Mouse (Mus musculus): Measurements from ENCODE around the gene Itk. TPM values are rescaled to one million over a fixed set of nuclear protein-coding genes. Genes with fewer than 3 reads are reported as not detected.

The Itk gene
- polyA plus RNA-seq, 1 experiment from 2014 or later: 0.05 TPM

DNA sequence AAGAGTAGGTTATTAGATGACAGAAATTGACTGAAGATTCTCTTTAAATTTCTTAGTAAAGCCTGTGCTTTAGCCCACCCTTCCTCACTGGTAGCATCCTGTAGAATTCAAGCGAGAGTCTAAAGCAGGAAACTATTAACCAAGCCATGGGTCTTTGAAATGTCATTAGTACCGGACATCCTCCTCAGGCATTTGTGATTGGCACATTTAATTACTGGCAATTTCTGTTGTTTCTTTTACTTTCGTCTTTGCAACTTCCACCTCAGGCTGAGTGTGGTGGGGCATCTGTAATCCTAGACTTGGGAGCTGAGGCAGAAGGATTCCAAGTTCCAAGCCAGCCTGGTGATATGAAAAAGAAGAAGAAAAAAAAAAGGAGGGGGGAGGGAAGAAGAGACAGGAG, 23.0 kb downstream of the Itk start:
- no peaks in the 10 kb centered on the region for H3K36me3 ChIP-seq (replicated peaks)
- WGBS: 40% methylated on average over 3 of the region's 3 CpGs
- H3K4me3 ChIP-seq: no peak overlapping the region
- H3K9me3 ChIP-seq: no peaks in the 10 kb centered on the region
- H3K4me1 ChIP-seq: peaks cover 11% of the 10 kb centered on the region
- no peak overlapping the region for H3K27ac ChIP-seq (replicated peaks)
- DNase-seq (ENCODE audit: low spot score): no peak
- H3K27me3 ChIP-seq (replicated peaks; ENCODE audit: low read depth, poor library complexity, severe bottlenecking): no peaks in the 10 kb centered on the region

DNA sequence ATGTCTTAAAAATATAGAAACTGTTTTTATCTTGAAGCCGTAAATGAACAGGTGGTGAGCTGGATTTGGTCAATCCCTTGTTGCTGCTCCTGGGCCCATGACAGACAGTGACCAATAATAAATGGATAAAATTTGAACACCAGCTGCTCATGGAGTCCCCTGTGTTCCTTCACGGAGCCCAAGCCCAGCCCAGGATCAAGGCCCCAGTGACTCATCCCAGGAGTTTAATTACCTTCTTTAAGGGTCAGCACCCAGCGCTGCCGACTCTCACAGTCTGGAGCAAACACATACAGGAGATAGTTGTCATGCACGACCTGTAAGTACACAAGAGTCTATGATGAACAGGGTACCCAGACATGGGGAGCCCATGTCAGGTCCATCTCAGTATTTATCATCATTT, 23.6 kb downstream of the Itk start:
- Histone ChIP-seq H3K4me3 (no peak overlapping the region), H3K27me3 (replicated peaks; ENCODE audit: low read depth, poor library complexity, severe bottlenecking) (no peaks in the 10 kb centered on the region), H3K9me3 (no peaks in the 10 kb centered on the region), H3K36me3 (replicated peaks) (no peaks in the 10 kb centered on the region), H3K27ac (replicated peaks) (no peak overlapping the region), H3K4me1 (peaks cover 17% of the 10 kb centered on the region)
- WGBS: 83% methylated on average over 5 of the region's 5 CpGs
- DNase-seq (ENCODE audit: low spot score): no peak

GRCm38 (mm10) chr11:46363864-46364263, 25.5 kb downstream of the Itk start:
- peaks cover 18% of the 10 kb centered on the region for H3K4me1 ChIP-seq
- no peak for DNase-seq (ENCODE audit: low spot score)
- no peaks in the 10 kb centered on the region for H3K36me3 ChIP-seq (replicated peaks)
- H3K27ac ChIP-seq (replicated peaks): no peak overlapping the region
- WGBS: 94% methylated on average over 9 of the region's 9 CpGs
- no peaks in the 10 kb centered on the region for H3K27me3 ChIP-seq (replicated peaks; ENCODE audit: low read depth, poor library complexity, severe bottlenecking)
- H3K4me3 ChIP-seq: no peak overlapping the region
- no peaks in the 10 kb centered on the region for H3K9me3 ChIP-seq

DNA sequence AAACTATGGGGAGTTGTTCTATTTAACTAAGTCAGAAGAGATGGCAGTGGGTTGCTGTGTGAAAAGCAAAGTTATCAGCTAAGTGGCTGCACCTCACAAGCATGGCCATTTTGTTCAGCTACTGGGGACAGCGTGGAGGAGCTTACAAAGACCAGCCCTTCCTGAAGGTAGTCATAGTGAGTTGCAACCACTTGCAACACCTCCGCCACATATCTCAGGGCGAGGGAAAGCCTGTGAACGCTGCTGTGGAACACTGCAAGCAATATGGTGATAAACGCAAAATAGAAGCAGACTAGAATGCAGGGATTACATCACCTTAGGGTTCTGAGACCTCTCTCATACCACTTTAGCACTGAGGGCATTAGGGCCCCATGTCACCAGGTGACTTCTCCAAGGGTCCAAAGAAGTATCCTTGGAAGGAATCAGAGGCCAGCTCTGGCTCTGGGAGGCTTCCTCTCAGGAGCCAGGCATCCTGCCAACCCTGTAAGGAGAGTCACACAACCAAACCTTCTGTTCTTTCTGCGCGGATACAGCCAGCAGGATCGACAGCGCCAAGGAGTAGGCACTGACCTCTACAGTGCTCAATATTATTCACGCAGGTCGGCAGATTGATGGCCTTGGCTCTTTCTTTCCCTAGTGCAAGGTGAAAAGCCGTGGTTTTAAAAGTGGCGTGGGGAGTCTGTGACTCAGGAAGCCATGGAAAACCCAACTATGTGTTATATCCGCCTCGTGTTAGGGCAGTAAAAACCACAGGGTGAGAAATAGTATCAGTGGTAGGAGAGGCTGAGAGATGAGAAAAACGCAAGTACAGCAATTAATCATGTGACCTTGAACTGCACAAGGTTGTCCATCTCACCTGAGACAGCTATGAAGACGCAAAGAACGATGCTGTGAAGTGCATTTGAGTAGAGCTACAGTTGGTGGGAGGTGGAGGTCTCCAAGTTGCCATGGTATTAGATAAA, 27.0 kb downstream of the Itk start:
- no peak for DNase-seq (ENCODE audit: low spot score)
- Histone ChIP-seq H3K36me3 (replicated peaks) (no peaks in the 10 kb centered on the region), H3K27me3 (replicated peaks; ENCODE audit: low read depth, poor library complexity, severe bottlenecking) (no peaks in the 10 kb centered on the region), H3K27ac (replicated peaks) (no peak overlapping the region), H3K4me1 (peaks cover 18% of the 10 kb centered on the region), H3K4me3 (no peak overlapping the region), H3K9me3 (no peaks in the 10 kb centered on the region)
- 89% methylated on average over 18 of the region's 18 CpGs for WGBS

GRCm38 (mm10) chr11:46360991-46361665, 28.2 kb downstream of the Itk start:
- Histone ChIP-seq H3K4me3 (no peak overlapping the region), H3K27me3 (replicated peaks; ENCODE audit: low read depth, poor library complexity, severe bottlenecking) (no peaks in the 10 kb centered on the region), H3K27ac (replicated peaks) (peak overlapping the region; percentile 35; the same call in 1 of the 2 replicates), H3K36me3 (replicated peaks) (no peaks in the 10 kb centered on the region), H3K4me1 (peaks cover 15% of the 10 kb centered on the region), H3K9me3 (no peaks in the 10 kb centered on the region)
- 63% methylated on average over 2 of the region's 2 CpGs for WGBS
- peak; percentile 67 for DNase-seq (ENCODE audit: low spot score)

DNA sequence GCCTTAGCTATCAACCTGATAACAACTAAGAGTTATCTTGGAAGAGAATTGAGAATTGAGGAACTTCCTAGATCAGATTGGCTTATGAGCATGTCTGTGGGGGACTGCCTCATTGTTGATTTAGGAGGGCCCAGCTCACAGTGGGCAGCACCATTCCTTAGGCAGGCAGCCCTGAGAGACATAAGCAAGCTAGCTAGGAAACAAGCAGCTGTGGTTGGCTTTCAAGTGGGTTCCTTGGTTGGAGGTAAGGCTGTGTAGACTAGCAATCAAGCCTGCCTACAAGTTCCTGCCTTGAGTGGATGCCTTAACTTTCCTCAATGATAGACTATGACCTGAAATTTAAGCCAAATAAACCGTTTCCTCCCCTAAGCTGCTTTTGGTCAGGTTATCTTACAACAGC, 30.9 kb downstream of the Itk start:
- H3K36me3 ChIP-seq (replicated peaks): no peaks in the 10 kb centered on the region
- 70% methylated on average over 1 of the region's 1 CpGs for WGBS
- no peak overlapping the region for H3K4me3 ChIP-seq
- peaks cover 15% of the 10 kb centered on the region for H3K4me1 ChIP-seq
- no peaks in the 10 kb centered on the region for H3K9me3 ChIP-seq
- DNase-seq (ENCODE audit: low spot score): no peak
- no peaks in the 10 kb centered on the region for H3K27me3 ChIP-seq (replicated peaks; ENCODE audit: low read depth, poor library complexity, severe bottlenecking)
- no peak overlapping the region for H3K27ac ChIP-seq (replicated peaks)

DNA sequence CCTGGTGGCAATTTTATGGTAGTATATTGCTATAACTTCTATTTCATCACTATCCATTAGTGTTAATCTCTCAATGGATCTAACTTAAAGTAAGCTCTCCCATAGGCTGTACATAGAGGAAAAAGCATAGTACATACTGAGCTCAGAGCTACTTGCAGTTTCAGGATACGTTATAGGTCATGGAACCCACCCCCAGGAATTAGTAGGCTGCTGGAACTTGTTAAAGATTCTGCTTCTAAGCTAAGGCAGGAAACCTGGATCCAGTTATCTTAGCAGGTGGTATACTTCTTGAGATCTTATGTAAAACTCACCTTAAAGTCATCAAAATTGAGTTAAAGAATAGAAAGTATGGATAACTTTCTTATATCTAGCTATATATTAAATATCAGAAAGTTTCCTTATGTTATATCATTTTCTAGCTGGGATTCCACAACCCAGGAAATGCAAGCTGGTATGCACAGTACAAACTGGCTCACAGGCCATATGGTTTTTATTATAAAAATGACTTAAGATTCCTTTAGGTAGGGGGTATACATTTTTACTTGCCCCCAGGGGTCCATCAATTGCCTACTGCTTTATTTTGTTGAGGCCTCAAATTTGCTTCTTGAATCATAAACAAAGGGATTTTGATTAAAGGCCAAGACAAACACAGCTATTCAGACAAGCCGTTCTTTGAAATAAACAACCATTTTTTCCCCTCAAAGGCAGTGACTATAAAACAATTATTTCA, 39.5 kb downstream of the Itk start:
- Histone ChIP-seq H3K4me1 (peaks cover 35% of the 10 kb centered on the region), H3K27ac (replicated peaks) (0 out of 2 replicates have a peak overlapping the region, but pooled peaks have one; percentile 24), H3K4me3 (no peak overlapping the region), H3K36me3 (replicated peaks) (no peaks in the 10 kb centered on the region), H3K27me3 (replicated peaks; ENCODE audit: low read depth, poor library complexity, severe bottlenecking) (no peaks in the 10 kb centered on the region), H3K9me3 (no peaks in the 10 kb centered on the region)
- no peak for DNase-seq (ENCODE audit: low spot score)
- WGBS: 37% methylated on average over 2 of the region's 2 CpGs

GRCm38 (mm10) chr11:46348416-46348815, 40.9 kb downstream of the Itk start:
- Histone ChIP-seq H3K36me3 (replicated peaks) (no peaks in the 10 kb centered on the region), H3K27me3 (replicated peaks; ENCODE audit: low read depth, poor library complexity, severe bottlenecking) (no peaks in the 10 kb centered on the region), H3K4me1 (peaks cover 46% of the 10 kb centered on the region), H3K9me3 (no peaks in the 10 kb centered on the region), H3K4me3 (no peak overlapping the region), H3K27ac (replicated peaks) (no peak overlapping the region)
- 89% methylated on average over 3 of the region's 3 CpGs for WGBS
- no peak for DNase-seq (ENCODE audit: low spot score)

DNA sequence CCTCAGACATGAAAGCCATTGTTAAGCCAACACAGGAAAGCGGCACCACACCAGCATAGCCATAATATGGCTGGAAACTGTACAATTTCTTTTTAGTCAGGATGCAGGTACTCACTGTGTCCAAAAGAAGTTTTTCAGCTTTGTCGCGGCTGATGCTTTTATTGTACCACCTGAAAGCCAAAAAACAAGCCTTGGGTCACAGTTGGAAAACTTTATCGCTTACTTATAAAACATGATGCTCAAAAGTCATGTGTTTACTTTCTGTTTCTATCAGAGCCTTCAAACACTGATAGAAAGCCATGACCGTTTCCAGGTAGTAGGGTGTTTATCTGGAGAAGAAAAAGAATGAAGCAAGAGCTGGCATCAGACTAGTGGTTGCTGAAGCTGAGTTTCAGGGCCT, 41.6 kb downstream of the Itk start:
- no peaks in the 10 kb centered on the region for H3K27me3 ChIP-seq (replicated peaks; ENCODE audit: low read depth, poor library complexity, severe bottlenecking)
- no peak for DNase-seq (ENCODE audit: low spot score)
- H3K9me3 ChIP-seq: no peaks in the 10 kb centered on the region
- 90% methylated on average over 5 of the region's 5 CpGs for WGBS
- H3K4me1 ChIP-seq: peaks cover 48% of the 10 kb centered on the region
- peak overlapping the region; percentile 65; the same call in 1 of the 2 replicates for H3K27ac ChIP-seq (replicated peaks)
- no peak overlapping the region for H3K4me3 ChIP-seq
- H3K36me3 ChIP-seq (replicated peaks): no peaks in the 10 kb centered on the region

DNA sequence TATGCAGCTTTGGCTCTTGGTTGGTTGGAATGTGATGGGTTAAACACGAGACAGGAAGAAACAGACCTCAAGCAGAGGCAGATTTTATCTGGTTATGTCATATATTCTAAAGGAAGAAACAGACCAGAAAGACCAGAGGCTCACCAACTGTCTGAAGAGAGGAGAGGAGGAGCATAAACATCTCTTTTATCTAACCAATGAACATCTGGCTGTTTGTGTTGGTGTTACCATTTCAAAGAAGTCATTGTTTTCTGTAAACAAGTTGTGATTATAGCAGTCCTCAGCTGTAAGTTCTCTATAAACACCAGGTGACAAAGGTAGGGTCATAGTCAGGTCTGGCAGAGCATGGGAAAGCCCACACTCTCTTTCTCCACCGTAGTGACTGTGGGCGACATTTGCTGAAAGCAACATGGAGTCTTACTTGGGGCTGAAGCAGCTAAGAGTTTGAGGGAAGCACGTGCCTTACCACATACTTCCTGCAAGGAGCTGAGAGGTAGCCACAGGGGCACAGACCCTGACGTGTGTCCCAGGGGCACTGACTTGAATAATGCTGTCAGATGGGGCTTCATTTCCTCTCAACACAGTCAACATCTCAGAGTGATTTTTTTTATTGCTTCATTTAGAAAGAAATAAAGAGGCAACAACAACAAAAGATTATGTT, 45.3 kb downstream of the Itk start:
- Histone ChIP-seq H3K27me3 (replicated peaks; ENCODE audit: low read depth, poor library complexity, severe bottlenecking) (no peaks in the 10 kb centered on the region), H3K27ac (replicated peaks) (no peak overlapping the region), H3K36me3 (replicated peaks) (no peaks in the 10 kb centered on the region), H3K4me3 (no peak overlapping the region), H3K4me1 (peaks cover 39% of the 10 kb centered on the region), H3K9me3 (no peaks in the 10 kb centered on the region)
- 47% methylated on average over 5 of the region's 5 CpGs for WGBS
- no peak for DNase-seq (ENCODE audit: low spot score)

GRCm38 (mm10) chr11:46341960-46342359, 47.4 kb downstream of the Itk start:
- DNase-seq (ENCODE audit: low spot score): no peak
- Histone ChIP-seq H3K9me3 (no peaks in the 10 kb centered on the region), H3K4me3 (no peak overlapping the region), H3K4me1 (peaks cover 23% of the 10 kb centered on the region), H3K36me3 (replicated peaks) (no peaks in the 10 kb centered on the region), H3K27me3 (replicated peaks; ENCODE audit: low read depth, poor library complexity, severe bottlenecking) (no peaks in the 10 kb centered on the region), H3K27ac (replicated peaks) (no peak overlapping the region)
- 92% methylated on average over 4 of the region's 4 CpGs for WGBS

DNA sequence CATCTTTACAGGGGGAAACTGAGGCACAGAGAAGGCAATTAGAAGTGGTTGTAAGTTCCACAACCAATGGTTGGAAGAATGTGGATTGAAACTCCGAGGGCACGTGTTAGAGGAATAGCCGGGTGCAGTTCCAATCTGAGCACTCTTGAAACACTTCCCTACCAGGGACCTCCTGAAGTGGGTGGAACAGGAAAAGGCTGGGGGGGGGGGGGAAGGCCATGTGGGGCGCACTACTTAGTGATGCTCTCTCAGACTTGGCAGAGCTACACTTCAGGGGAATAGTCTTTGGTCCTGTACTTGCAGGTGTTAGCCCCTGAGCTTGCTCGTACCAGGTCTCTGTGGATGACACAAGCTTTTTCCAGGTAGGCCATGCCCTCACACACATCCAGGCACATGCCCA, 53.3 kb downstream of the Itk start:
- WGBS: 96% methylated on average over 5 of the region's 5 CpGs
- no peak overlapping the region for H3K4me3 ChIP-seq
- no peak overlapping the region for H3K27ac ChIP-seq (replicated peaks)
- H3K27me3 ChIP-seq (replicated peaks; ENCODE audit: low read depth, poor library complexity, severe bottlenecking): no peaks in the 10 kb centered on the region
- no peaks in the 10 kb centered on the region for H3K9me3 ChIP-seq
- no peaks in the 10 kb centered on the region for H3K36me3 ChIP-seq (replicated peaks)
- no peaks in the 10 kb centered on the region for H3K4me1 ChIP-seq
- DNase-seq (ENCODE audit: low spot score): no peak
